Mouse (Mus musculus): ENCODE measurements around the gene Cnnm4. TPM values are rescaled to one million over a fixed set of nuclear protein-coding genes. Genes with fewer than 3 reads are reported as not detected.

The Cnnm4 gene
- polyA plus RNA-seq, 1 experiment: 5.6 TPM

DNA sequence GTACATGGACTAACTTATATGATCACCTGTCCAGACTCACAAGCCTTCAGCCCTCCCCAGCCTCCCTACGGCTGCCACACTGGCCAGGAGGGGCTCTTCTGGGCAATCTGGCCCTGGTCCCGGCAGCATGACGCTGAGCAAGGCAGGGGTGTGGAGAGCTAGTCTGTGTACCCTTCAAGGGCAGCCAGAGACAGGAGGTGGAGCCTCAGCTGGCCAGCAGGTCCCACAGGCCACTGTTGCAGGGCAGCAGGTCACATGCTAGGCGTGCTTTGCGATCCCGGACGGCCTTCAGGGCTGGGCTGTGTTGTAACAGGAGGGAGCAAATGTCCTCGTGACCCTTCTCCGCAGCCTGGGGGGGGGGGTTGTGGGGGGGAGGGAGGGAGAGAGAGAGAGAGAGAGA, 67.8 kb downstream of the Cnnm4 start, which contains the start of gene Gm42417:
Gene Gm42417, minus strand, starts transcription at position 244 of the 400 bp plus-strand sequence.
- WGBS: 95% methylated on average over 9 of the region's 9 CpGs
- no peak for DNase-seq (ENCODE audit: low read depth in 1 of 2, low spot score in 2 of 2)
- TF ChIP-seq POLR2A (IDR thresholded peaks at IDR 0.05; ENCODE audit: low read depth, low read length) (no peak), CTCF (IDR thresholded peaks at IDR 0.05; ENCODE audit: extremely low read depth, insufficient read depth, insufficient read length, insufficient replicate concordance) (no peak)
- no peaks in the 10 kb centered on the region for H3K27me3 ChIP-seq (ENCODE audit: control insufficient read depth, insufficient read depth, low read length)
- no peak within 1 kb of the TSS for H3K27ac ChIP-seq (ENCODE audit: insufficient read depth, low read length)
- H3K4me3 ChIP-seq (ENCODE audit: extremely low read depth, insufficient read depth, insufficient read length): no peak within 1 kb of the TSS
- no peaks in the 10 kb centered on the region for H3K4me1 ChIP-seq (ENCODE audit: control insufficient read depth, insufficient read depth, insufficient read length)
- H3K36me3 ChIP-seq (ENCODE audit: control insufficient read depth, insufficient read depth, low read length): peaks cover 27% of the 10 kb centered on the region

DNA sequence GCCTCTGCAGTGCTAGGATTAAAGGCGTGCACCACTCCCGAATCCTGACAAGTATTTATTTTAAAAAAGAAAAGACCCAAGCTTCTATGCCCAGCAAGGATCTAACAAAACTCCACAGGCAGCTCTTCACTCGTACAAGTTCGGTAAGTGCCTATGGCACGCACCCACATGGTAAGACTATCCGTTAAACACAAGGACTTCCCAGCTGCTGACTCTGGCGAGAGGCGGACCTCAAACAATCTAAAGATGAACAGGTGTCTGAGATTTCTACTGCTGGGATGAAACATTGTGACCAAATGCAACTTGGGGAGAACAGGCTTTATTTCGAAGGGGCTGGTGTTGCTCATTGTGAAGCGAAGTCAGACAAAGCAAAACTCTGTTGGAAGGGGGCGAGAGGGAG, 68.7 kb downstream of the Cnnm4 start:
- peaks cover 27% of the 10 kb centered on the region for H3K36me3 ChIP-seq (ENCODE audit: control insufficient read depth, insufficient read depth, low read length)
- no peak for DNase-seq (ENCODE audit: low read depth in 1 of 2, low spot score in 2 of 2)
- TF ChIP-seq POLR2A (IDR thresholded peaks at IDR 0.05; ENCODE audit: low read depth, low read length) (no peak), CTCF (IDR thresholded peaks at IDR 0.05; ENCODE audit: extremely low read depth, insufficient read depth, insufficient read length, insufficient replicate concordance) (no peak)
- H3K27me3 ChIP-seq (ENCODE audit: control insufficient read depth, insufficient read depth, low read length): no peaks in the 10 kb centered on the region
- H3K4me3 ChIP-seq (ENCODE audit: extremely low read depth, insufficient read depth, insufficient read length): no peak overlapping the region
- 90% methylated on average over 11 of the region's 11 CpGs for WGBS
- no peaks in the 10 kb centered on the region for H3K4me1 ChIP-seq (ENCODE audit: control insufficient read depth, insufficient read depth, insufficient read length)
- no peak overlapping the region for H3K27ac ChIP-seq (ENCODE audit: insufficient read depth, low read length)

DNA sequence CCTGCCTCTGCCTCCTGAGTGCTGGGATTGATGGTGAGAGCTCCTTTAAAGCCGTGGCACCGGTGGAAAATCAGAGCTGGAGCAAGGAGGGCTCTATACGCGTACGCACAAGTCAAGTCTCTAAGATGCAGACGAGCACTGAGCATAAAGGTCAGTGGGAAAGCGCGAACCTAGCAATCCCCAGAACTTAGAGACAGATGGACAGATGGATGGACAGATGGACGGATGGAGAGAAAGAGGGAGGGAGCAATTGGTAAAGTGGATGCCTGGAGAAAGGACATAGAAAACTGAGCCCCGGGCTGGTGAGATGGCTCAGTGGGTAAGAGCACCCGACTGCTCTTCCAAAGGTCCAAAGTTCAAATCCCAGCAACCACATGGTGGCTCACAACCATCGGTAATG, 69.4 kb downstream of the Cnnm4 start:
- TF ChIP-seq CTCF (IDR thresholded peaks at IDR 0.05; ENCODE audit: extremely low read depth, insufficient read depth, insufficient read length, insufficient replicate concordance) (no peak), POLR2A (IDR thresholded peaks at IDR 0.05; ENCODE audit: low read depth, low read length) (no peak)
- WGBS: 94% methylated on average over 12 of the region's 12 CpGs
- Histone ChIP-seq H3K36me3 (ENCODE audit: control insufficient read depth, insufficient read depth, low read length) (peaks cover 27% of the 10 kb centered on the region), H3K27me3 (ENCODE audit: control insufficient read depth, insufficient read depth, low read length) (no peaks in the 10 kb centered on the region), H3K4me3 (ENCODE audit: extremely low read depth, insufficient read depth, insufficient read length) (no peak overlapping the region), H3K27ac (ENCODE audit: insufficient read depth, low read length) (no peak overlapping the region), H3K4me1 (ENCODE audit: control insufficient read depth, insufficient read depth, insufficient read length) (no peaks in the 10 kb centered on the region)
- no peak for DNase-seq (ENCODE audit: low read depth in 1 of 2, low spot score in 2 of 2)

DNA sequence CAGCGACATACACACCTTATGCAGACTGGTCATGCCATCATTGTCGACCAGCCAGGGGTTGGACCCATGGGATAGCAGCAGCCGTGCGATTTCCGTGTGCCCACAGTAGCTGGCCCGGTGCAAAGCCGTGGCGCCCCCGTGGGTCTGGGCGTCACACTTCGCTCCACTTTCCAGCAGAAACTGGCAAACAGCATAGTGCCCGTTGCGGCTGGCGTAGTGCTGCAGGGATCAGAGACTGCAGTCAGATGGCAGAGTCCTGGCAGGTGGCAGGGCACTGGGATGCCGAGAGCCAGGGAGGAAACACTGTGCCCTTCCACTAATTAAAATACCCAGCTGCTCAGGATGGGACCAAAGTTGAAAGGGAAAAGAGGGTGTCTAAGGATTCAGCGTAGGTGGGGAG, 70.4 kb downstream of the Cnnm4 start:
- Histone ChIP-seq H3K36me3 (ENCODE audit: control insufficient read depth, insufficient read depth, low read length) (peaks cover 26% of the 10 kb centered on the region), H3K4me1 (ENCODE audit: control insufficient read depth, insufficient read depth, insufficient read length) (peaks cover 2% of the 10 kb centered on the region; the same call in 1 of the 2 replicates), H3K4me3 (ENCODE audit: extremely low read depth, insufficient read depth, insufficient read length) (no peak overlapping the region), H3K27me3 (ENCODE audit: control insufficient read depth, insufficient read depth, low read length) (no peaks in the 10 kb centered on the region), H3K27ac (ENCODE audit: insufficient read depth, low read length) (no peak overlapping the region)
- TF ChIP-seq CTCF (IDR thresholded peaks at IDR 0.05; ENCODE audit: extremely low read depth, insufficient read depth, insufficient read length, insufficient replicate concordance) (no peak), POLR2A (IDR thresholded peaks at IDR 0.05; ENCODE audit: low read depth, low read length) (no peak)
- DNase-seq (ENCODE audit: low read depth in 1 of 2, low spot score in 2 of 2): no peak
- WGBS: 93% methylated on average over 16 of the region's 16 CpGs

DNA sequence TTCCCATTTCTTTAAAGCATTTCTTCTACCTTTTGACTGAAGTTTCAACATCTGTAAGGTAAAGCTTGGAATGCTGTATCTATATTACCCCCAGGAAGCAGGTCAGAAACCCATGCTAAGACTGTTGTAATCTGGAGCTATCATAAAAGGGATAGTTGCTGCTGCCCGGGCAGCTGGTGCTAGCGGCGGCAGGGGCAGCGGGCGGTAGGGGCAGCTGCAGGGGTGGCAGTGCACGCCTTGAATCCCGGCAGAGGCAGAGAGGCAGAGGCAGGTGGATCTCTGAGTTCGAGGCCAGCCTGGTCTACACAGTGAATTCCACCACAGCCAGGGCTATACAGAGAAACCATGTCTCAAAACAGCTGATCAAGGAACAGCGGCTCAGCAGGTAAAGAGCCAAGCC, 71.5 kb downstream of the Cnnm4 start:
- Histone ChIP-seq H3K27ac (ENCODE audit: insufficient read depth, low read length) (no peak overlapping the region), H3K36me3 (ENCODE audit: control insufficient read depth, insufficient read depth, low read length) (peaks cover 26% of the 10 kb centered on the region), H3K27me3 (ENCODE audit: control insufficient read depth, insufficient read depth, low read length) (no peaks in the 10 kb centered on the region), H3K4me1 (ENCODE audit: control insufficient read depth, insufficient read depth, insufficient read length) (peaks cover 2% of the 10 kb centered on the region; the same call in 1 of the 2 replicates), H3K4me3 (ENCODE audit: extremely low read depth, insufficient read depth, insufficient read length) (no peak overlapping the region)
- TF ChIP-seq POLR2A (IDR thresholded peaks at IDR 0.05; ENCODE audit: low read depth, low read length) (no peak), CTCF (IDR thresholded peaks at IDR 0.05; ENCODE audit: extremely low read depth, insufficient read depth, insufficient read length, insufficient replicate concordance) (no peak)
- 91% methylated on average over 9 of the region's 9 CpGs for WGBS
- no peak for DNase-seq (ENCODE audit: low read depth in 1 of 2, low spot score in 2 of 2)

DNA sequence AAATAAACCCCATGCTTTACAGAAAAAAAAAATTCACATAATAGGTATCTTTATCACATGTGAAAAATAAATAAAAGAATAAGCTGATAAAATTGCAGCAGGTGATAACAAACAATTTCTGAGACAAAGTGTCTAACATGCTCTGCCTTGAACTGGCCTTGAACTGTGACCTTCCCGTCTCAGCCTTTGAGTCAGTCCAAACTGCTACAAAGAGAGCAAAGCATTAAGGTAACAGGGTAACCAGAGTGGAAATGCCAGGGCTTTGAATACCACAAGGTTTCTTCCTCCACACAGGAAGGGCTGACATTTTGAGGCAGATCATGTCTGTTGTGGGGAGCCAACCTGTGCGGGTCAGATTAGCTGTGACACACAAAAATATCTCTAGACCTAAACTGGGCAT, 74.0 kb downstream of the Cnnm4 start:
- Histone ChIP-seq H3K36me3 (ENCODE audit: control insufficient read depth, insufficient read depth, low read length) (peaks cover 15% of the 10 kb centered on the region), H3K4me3 (ENCODE audit: extremely low read depth, insufficient read depth, insufficient read length) (no peak overlapping the region), H3K4me1 (ENCODE audit: control insufficient read depth, insufficient read depth, insufficient read length) (peaks cover 2% of the 10 kb centered on the region; the same call in 1 of the 2 replicates), H3K27me3 (ENCODE audit: control insufficient read depth, insufficient read depth, low read length) (no peaks in the 10 kb centered on the region), H3K27ac (ENCODE audit: insufficient read depth, low read length) (no peak overlapping the region)
- DNase-seq (ENCODE audit: low read depth in 1 of 2, low spot score in 2 of 2): no peak
- no peak for TF ChIP-seq POLR2A (IDR thresholded peaks at IDR 0.05; ENCODE audit: low read depth, low read length)
- no peak for TF ChIP-seq CTCF (IDR thresholded peaks at IDR 0.05; ENCODE audit: extremely low read depth, insufficient read depth, insufficient read length, insufficient replicate concordance)
- 44% methylated on average over 2 of the region's 2 CpGs for WGBS

DNA sequence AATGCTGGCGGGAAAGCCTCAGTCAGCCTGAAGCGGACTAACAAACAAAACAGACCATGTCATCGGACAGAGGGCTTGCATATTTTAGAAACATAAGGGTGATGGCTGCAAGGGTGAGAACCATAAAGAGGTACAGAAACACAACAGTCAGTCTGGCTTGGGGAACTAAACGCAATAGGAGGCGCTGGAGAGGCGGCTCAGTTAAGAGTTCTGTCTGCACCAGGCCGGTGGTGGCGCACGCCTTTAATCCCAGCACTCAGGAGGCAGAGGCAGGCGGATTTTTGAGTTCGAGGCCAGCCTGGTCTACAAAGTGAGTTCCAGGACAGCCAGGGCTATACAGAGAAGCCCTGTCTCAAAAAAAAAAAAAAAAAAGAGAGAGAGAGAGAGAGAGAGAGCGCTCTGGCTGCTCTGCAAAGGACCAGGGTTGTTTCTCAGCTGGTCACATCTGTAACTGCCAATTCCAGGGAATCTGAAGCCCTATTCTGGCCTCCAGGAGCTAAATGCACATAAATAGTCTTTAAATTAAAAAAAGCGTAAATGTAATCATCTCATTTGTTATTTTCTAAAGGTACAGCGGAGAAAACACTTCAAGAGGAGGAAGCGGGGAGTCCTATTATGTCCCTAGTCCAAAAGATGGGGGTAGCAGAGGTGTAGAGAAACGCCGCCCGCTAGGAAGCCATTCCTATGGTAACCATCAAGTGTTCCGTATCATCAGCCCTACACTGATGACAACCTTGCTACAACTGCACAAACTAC, 74.6 kb downstream of the Cnnm4 start:
- Histone ChIP-seq H3K36me3 (ENCODE audit: control insufficient read depth, insufficient read depth, low read length) (peaks cover 11% of the 10 kb centered on the region), H3K27me3 (ENCODE audit: control insufficient read depth, insufficient read depth, low read length) (no peaks in the 10 kb centered on the region), H3K4me3 (ENCODE audit: extremely low read depth, insufficient read depth, insufficient read length) (peak overlapping the region; percentile 83; the same call in 1 of the 2 replicates), H3K27ac (ENCODE audit: insufficient read depth, low read length) (no peak overlapping the region), H3K4me1 (ENCODE audit: control insufficient read depth, insufficient read depth, insufficient read length) (peaks cover 2% of the 10 kb centered on the region; the same call in 1 of the 2 replicates)
- TF ChIP-seq CTCF (IDR thresholded peaks at IDR 0.05; ENCODE audit: extremely low read depth, insufficient read depth, insufficient read length, insufficient replicate concordance): no peak
- TF ChIP-seq POLR2A (IDR thresholded peaks at IDR 0.05; ENCODE audit: low read depth, low read length): no peak
- WGBS: 62% methylated on average over 19 of the region's 19 CpGs
- peak in 1 of 2 experiments; percentile 39 for DNase-seq (ENCODE audit: low read depth in 1 of 2, low spot score in 2 of 2)
